Mouse (Mus musculus) MEL (cell line): ENCODE measurements at regions not wholly inside any gene's neighbourhood (a gene's known extent, or its start where the extent isn't known, plus 50 kb on each side); places are given as distances from the start of the nearest gene placed in this dataset.

Source experiments
- DNase-seq: peaks from one replicate; pipeline ENCODE4 v3.0.0; 2011; ENCODE audit warnings: low read depth, low spot score
- H3K27ac ChIP-seq: 2 replicates; pipeline ENCODE4 v1.5.1; 2012; ENCODE audit warnings: low read depth, mild to moderate bottlenecking, control low read depth, low read length, moderate library complexity; ENCODE audit not compliant: control insufficient read depth
- H3K27me3 ChIP-seq, 2 experiments: fragments of 150-350 bp in 1 of 2; sonication (generic) in 1 of 2; 2 replicates each; pipeline ENCODE4 v1.6.1; 2012; ENCODE audit warnings: low read length in 2 of 2, mild to moderate bottlenecking in 2 of 2, improper control_type of control experiment in 1 of 2, moderate library complexity in 1 of 2; ENCODE audit not compliant: insufficient read depth in 2 of 2, control insufficient read depth in 1 of 2
- H3K36me3 ChIP-seq, 2 experiments: 2 replicates each; pipeline ENCODE4 v1.6.1; 2012 to 2014; ENCODE audit warnings: low read length in 2 of 2, improper control_type of control experiment in 1 of 2, inconsistent platforms in 1 of 2, mild to moderate bottlenecking in 1 of 2; ENCODE audit not compliant: insufficient read depth in 2 of 2, control insufficient read depth in 1 of 2
- H3K4me1 ChIP-seq, 2 experiments: fragments of 150-350 bp in 1 of 2; sonication (generic) in 1 of 2; 2 replicates each; pipeline ENCODE4 v1.6.1; 2012; ENCODE audit warnings: low read length in 2 of 2, improper control_type of control experiment in 1 of 2, mild to moderate bottlenecking in 1 of 2; ENCODE audit not compliant: insufficient read depth in 2 of 2, control insufficient read depth in 1 of 2
- H3K4me3 ChIP-seq, 2 experiments: fragments of 150-350 bp in 1 of 2; sonication (generic) in 1 of 2; 2 replicates each; pipeline ENCODE4 v1.5.1; 2012; ENCODE audit warnings: low read depth in 2 of 2, low read length in 2 of 2, mild to moderate bottlenecking in 2 of 2, moderate library complexity in 2 of 2, control low read depth in 1 of 2, improper control_type of control experiment in 1 of 2; ENCODE audit not compliant: control insufficient read depth in 1 of 2, insufficient read depth in 1 of 2
- H3K79me2 ChIP-seq: 2 replicates; pipeline ENCODE4 v1.6.1; 2012; ENCODE audit warnings: mild to moderate bottlenecking, low read length, moderate library complexity; ENCODE audit not compliant: control insufficient read depth, poor library complexity, insufficient read depth
- H3K9ac ChIP-seq: 2 replicates; pipeline ENCODE4 v1.6.1; 2012; ENCODE audit warnings: low read depth, mild to moderate bottlenecking, control low read depth, low read length, moderate library complexity; ENCODE audit not compliant: control insufficient read depth, poor library complexity, severe bottlenecking
- H3K9me3 ChIP-seq: fragments of 150-350 bp; sonication (generic); replicated peaks from 2 replicates; pipeline ENCODE4 v1.6.1; 2012; ENCODE audit warnings: mild to moderate bottlenecking, low read length, improper control_type of control experiment, moderate library complexity; ENCODE audit not compliant: insufficient read depth
- BHLHE40 ChIP-seq: IDR thresholded peaks from 2 replicates; pipeline ENCODE4 v1.6.1; 2012; ENCODE audit warnings: low read depth, mild to moderate bottlenecking, inconsistent platforms, low read length, improper control_type of control experiment, borderline replicate concordance
- CHD2 ChIP-seq: IDR thresholded peaks from 2 replicates; pipeline ENCODE4 v1.6.1; 2011; ENCODE audit warnings: low read length, improper control_type of control experiment
- E2F4 ChIP-seq: IDR thresholded peaks from 2 replicates; pipeline ENCODE4 v1.6.1; 2011; ENCODE audit warnings: low read depth, low read length, improper control_type of control experiment, borderline replicate concordance
- ETS1 ChIP-seq: IDR thresholded peaks from 2 replicates; pipeline ENCODE4 v1.6.1; 2012; ENCODE audit warnings: low read depth, mild to moderate bottlenecking, inconsistent platforms, low read length, improper control_type of control experiment, moderate library complexity
- GATA1 ChIP-seq: IDR thresholded peaks from 2 replicates; pipeline ENCODE4 v1.6.1; 2011; ENCODE audit warnings: low read depth, low read length, improper control_type of control experiment
- JUND ChIP-seq: IDR thresholded peaks from 2 replicates; pipeline ENCODE4 v1.6.1; 2011; ENCODE audit warnings: low read depth, mild to moderate bottlenecking, improper control_type of control experiment, low read length
- MAFK ChIP-seq: IDR thresholded peaks from 2 replicates; pipeline ENCODE4 v1.6.1; 2011; ENCODE audit warnings: low read depth, mild to moderate bottlenecking, low read length, improper control_type of control experiment, borderline replicate concordance
- MAX ChIP-seq: IDR thresholded peaks from 2 replicates; pipeline ENCODE4 v1.6.1; 2011; ENCODE audit warnings: low read length, improper control_type of control experiment
- MEF2A ChIP-seq: IDR thresholded peaks from 2 replicates; pipeline ENCODE4 v1.6.1; 2014; ENCODE audit warnings: low read depth, mild to moderate bottlenecking, inconsistent platforms, low read length, improper control_type of control experiment; ENCODE audit not compliant: poor library complexity, insufficient replicate concordance, severe bottlenecking; ENCODE audit errors: extremely low read depth
- MYC ChIP-seq: IDR thresholded peaks from 2 replicates; pipeline ENCODE4 v1.6.1; 2011; ENCODE audit warnings: low read depth, mild to moderate bottlenecking, low read length, improper control_type of control experiment, moderate library complexity
- NELFE ChIP-seq: IDR thresholded peaks from 2 replicates; pipeline ENCODE4 v1.6.1; 2011; ENCODE audit warnings: low read depth, low read length, improper control_type of control experiment
- NRF1 ChIP-seq: IDR thresholded peaks from 2 replicates; pipeline ENCODE4 v1.6.1; 2014; ENCODE audit warnings: low read depth, mild to moderate bottlenecking, inconsistent platforms, low read length, improper control_type of control experiment, moderate library complexity; ENCODE audit not compliant: poor library complexity, insufficient read depth, severe bottlenecking
- POLR2A ChIP-seq, 2 experiments: IDR thresholded peaks; 2 replicates each; pipeline ENCODE4 v1.6.1; 2011 to 2012; ENCODE audit warnings: low read length in 2 of 2, mild to moderate bottlenecking in 2 of 2, control low read depth in 1 of 2, improper control_type of control experiment in 1 of 2, low read depth in 1 of 2, moderate library complexity in 1 of 2; ENCODE audit not compliant: control insufficient read depth in 1 of 2, insufficient read depth in 1 of 2, poor library complexity in 1 of 2
- POLR2AphosphoS2 ChIP-seq: IDR thresholded peaks from 2 replicates; pipeline ENCODE4 v1.6.1; 2011; ENCODE audit warnings: low read length, improper control_type of control experiment
- POLR2AphosphoS5 ChIP-seq: IDR thresholded peaks from 2 replicates; pipeline ENCODE4 v1.6.1; 2012; ENCODE audit warnings: low read depth, borderline replicate concordance, mild to moderate bottlenecking, inconsistent platforms, low read length, moderate library complexity, mixed read lengths
- RAD21 ChIP-seq: IDR thresholded peaks from 2 replicates; pipeline ENCODE4 v1.6.1; 2011; ENCODE audit warnings: mild to moderate bottlenecking, low read depth, low read length, improper control_type of control experiment
- SMC3 ChIP-seq: IDR thresholded peaks from 2 replicates; pipeline ENCODE4 v1.6.1; 2011; ENCODE audit warnings: low read depth, low read length, improper control_type of control experiment
- TAL1 ChIP-seq: IDR thresholded peaks from 2 replicates; pipeline ENCODE4 v1.6.1; 2012; ENCODE audit warnings: mild to moderate bottlenecking, inconsistent platforms, low read length, moderate library complexity, mixed read lengths
- UBTF ChIP-seq: IDR thresholded peaks from 2 replicates; pipeline ENCODE4 v1.6.1; 2012; ENCODE audit warnings: low read depth, mild to moderate bottlenecking, inconsistent platforms, low read length, improper control_type of control experiment, moderate library complexity, borderline replicate concordance; ENCODE audit not compliant: insufficient read depth
- ZC3H11A ChIP-seq: IDR thresholded peaks from 2 replicates; pipeline ENCODE4 v1.6.1; 2012; ENCODE audit warnings: low read depth, mild to moderate bottlenecking, inconsistent platforms, low read length, improper control_type of control experiment

DNA sequence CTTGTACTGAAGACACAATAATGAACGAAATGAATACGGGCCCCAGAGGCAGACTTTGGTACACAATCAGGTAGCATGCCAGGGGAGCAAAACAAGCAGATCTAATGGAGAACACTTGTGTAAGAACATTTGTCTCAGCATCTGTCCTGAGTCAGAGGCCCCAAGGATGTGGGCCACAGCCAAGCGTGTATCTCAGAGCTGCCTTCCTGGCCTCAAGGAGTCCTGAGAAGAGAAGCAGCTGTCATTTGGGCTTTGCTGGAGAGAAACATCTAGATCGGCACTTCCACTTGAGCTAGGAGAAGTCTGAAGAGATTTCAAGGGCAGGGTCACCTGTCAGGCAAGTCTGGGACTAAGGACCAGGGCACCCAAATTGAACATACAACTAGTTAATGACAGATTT lies 76.8 kb upstream of the Egln3 start:
- no peaks in the 10 kb centered on the region for H3K9me3 ChIP-seq
- no peak overlapping the region for H3K4me3 ChIP-seq
- no peak for TF ChIP-seq RAD21
- no peak for TF ChIP-seq UBTF
- no peak for TF ChIP-seq TAL1
- TF ChIP-seq ETS1: no peak
- TF ChIP-seq GATA1: no peak
- TF ChIP-seq POLR2A (IDR thresholded peaks at IDR 0.05; ENCODE audit: control insufficient read depth in 1 of 2, insufficient read depth in 1 of 2, low read depth in 1 of 2, low read length in 2 of 2, poor library complexity in 1 of 2): no peak
- TF ChIP-seq MYC: no peak
- no peak for TF ChIP-seq JUND
- no peak for TF ChIP-seq POLR2AphosphoS5
- TF ChIP-seq CHD2: no peak
- TF ChIP-seq NELFE: no peak
- H3K36me3 ChIP-seq: peaks cover 0 to 7% of the 10 kb centered on the region in 2 experiments; a peak in 2 of 4 replicates
- H3K79me2 ChIP-seq: no peaks in the 10 kb centered on the region
- H3K4me1 ChIP-seq: peaks cover 9 to 15% of the 10 kb centered on the region in 2 experiments
- DNase-seq: no peak
- H3K9ac ChIP-seq: no peak overlapping the region
- H3K27ac ChIP-seq: no peak overlapping the region
- no peaks in the 10 kb centered on the region for H3K27me3 ChIP-seq

DNA sequence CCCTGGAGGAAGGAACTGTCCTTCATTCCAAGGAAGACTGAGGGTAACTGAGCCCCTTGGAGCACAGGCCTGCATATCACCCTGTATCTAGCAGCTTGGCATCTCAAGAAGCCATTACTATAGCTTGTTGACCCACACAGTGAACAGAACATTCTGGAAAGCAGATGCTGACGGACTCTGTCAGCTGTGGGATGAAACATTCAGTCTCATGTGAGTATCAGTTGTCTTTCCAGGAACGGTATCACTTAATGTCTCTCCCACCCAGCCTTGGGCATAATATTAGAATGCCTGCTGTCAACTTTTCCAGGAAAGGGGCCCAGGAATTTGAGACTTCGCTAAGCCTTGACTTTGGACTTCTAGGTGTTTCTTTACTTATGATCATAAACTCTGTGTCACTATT lies 76.3 kb upstream of the Egln3 start:
- H3K27ac ChIP-seq: no peak overlapping the region
- no peaks in the 10 kb centered on the region for H3K9me3 ChIP-seq
- peaks cover 0 to 7% of the 10 kb centered on the region in 2 experiments; a peak in 2 of 4 replicates for H3K36me3 ChIP-seq
- H3K4me3 ChIP-seq: no peak overlapping the region
- H3K4me1 ChIP-seq: peaks cover 9 to 15% of the 10 kb centered on the region in 2 experiments
- H3K9ac ChIP-seq: no peak overlapping the region
- TF ChIP-seq SMC3 (no peak), MAX (no peak), MEF2A (no peak), MAFK (no peak), NRF1 (no peak), NELFE (no peak), ZC3H11A (no peak), POLR2AphosphoS2 (no peak), ETS1 (no peak), BHLHE40 (no peak), E2F4 (no peak)
- H3K79me2 ChIP-seq: no peaks in the 10 kb centered on the region
- DNase-seq: no peak
- H3K27me3 ChIP-seq: no peaks in the 10 kb centered on the region
